Mouse (Mus musculus) heart, adult 2 months (tissue): ENCODE results near the gene Rpl19. TPM values are rescaled to one million over a fixed set of nuclear protein-coding genes. Genes with fewer than 3 reads are reported as not detected.

Experiments
- DNase-seq, 2 experiments: peaks; one replicate each; pipeline ENCODE4 v3.0.0; 2021
- H3K27ac ChIP-seq: fragments of 200-600 bp; 2 replicates; pipeline ENCODE4 v1.8.1; 2022
- H3K27me3 ChIP-seq: fragments of 200-500 bp; 2 replicates; pipeline ENCODE4 v1.6.1; 2012; ENCODE audit warnings: mild to moderate bottlenecking, low read length, inconsistent platforms, mixed read lengths; ENCODE audit not compliant: control insufficient read depth, insufficient read depth
- H3K36me3 ChIP-seq: fragments of 200-500 bp; 2 replicates; pipeline ENCODE4 v1.6.1; 2012; ENCODE audit warnings: low read length, inconsistent platforms; ENCODE audit not compliant: control insufficient read depth, insufficient read depth
- H3K4me1 ChIP-seq: fragments of 200-500 bp; 2 replicates; pipeline ENCODE4 v1.6.1; 2011; ENCODE audit warnings: low read length; ENCODE audit not compliant: control insufficient read depth, insufficient read depth
- H3K4me3 ChIP-seq: fragments of 200-600 bp; 2 replicates; pipeline ENCODE4 v1.8.1; 2022
- H3K79me2 ChIP-seq: fragments of 200-500 bp; replicated peaks from 2 replicates; pipeline ENCODE4 v1.6.1; 2012; ENCODE audit warnings: mild to moderate bottlenecking, inconsistent platforms, low read length, moderate library complexity, mixed read lengths; ENCODE audit not compliant: control insufficient read depth, insufficient read depth
- H3K9ac ChIP-seq: fragments of 200-500 bp; 2 replicates; pipeline ENCODE4 v1.6.1; 2012; ENCODE audit warnings: low read depth, mild to moderate bottlenecking, control low read depth, inconsistent platforms, low read length, mixed read lengths
- CTCF ChIP-seq: fragments of 200-600 bp; IDR thresholded peaks from 2 replicates; pipeline ENCODE4 v1.8.1; 2022; ENCODE audit warnings: antibody characterized with exemption, mild to moderate bottlenecking, moderate library complexity
- EP300 ChIP-seq: fragments of 200-500 bp; IDR thresholded peaks from 2 replicates; pipeline ENCODE4 v1.6.1; 2011; ENCODE audit warnings: low read depth, low read length, control low read depth; ENCODE audit not compliant: insufficient read depth
- POLR2A ChIP-seq: fragments of 200-500 bp; IDR thresholded peaks from 2 replicates; pipeline ENCODE4 v1.6.1; 2011; ENCODE audit warnings: mild to moderate bottlenecking, low read depth, low read length, control low read depth; ENCODE audit not compliant: insufficient read depth
- WGBS: fragments of 180-500 bp; shearing (Covaris S2); methylation state at CpG from one replicate; pipeline ENCODE4 v1.1.7; 2018; 5-methylcytosine and 5-hydroxymethylcytosine counted together
- intact Hi-C: fragments of 180-260 bp; cut with DNase I; formaldehyde crosslinking; loops from one replicate; pipeline ENCODE4 v1.15.1; 2025
- polyA plus RNA-seq: library from polyadenylated mRNA; depleted of rRNA; stranded (reverse); fragments of >200 nt; gene quantifications from 2 replicates; pipeline ENCODE4 v1.2.3, GENCODE M21; 2012
- total RNA-seq, 2 experiments: library from RNA; stranded (reverse); gene quantifications; 2 replicates each; pipeline ENCODE4 v1.2.3; 2021

The Rpl19 gene
- total and polyA plus RNA-seq, 3 experiments = 348 to 604 (median 505) TPM

DNA sequence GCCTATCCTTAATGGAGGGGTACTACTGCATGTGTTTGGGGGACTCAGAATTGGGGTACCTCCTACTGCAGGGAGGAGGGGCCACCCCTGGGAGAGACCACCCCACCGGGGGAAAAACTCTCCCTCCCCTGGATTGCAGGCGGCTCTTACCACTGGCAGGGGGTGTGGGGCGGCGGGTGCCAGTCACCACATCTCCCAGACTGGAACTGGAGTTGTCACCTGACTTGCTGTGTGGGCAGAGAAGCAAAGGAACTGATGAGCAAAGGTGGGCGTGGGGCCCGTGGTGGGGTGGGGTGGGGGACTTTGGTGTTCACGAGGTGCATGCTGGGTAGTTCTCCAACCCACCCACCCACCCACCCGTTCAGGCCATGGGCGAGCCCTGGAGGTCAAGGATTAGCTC lies 14.8 kb upstream of the Rpl19 start:
- Histone ChIP-seq H3K4me1 (no peaks in the 10 kb centered on the region), H3K27me3 (no peaks in the 10 kb centered on the region), H3K4me3 (no peak overlapping the region), H3K27ac (no peak overlapping the region), H3K36me3 (no peaks in the 10 kb centered on the region), H3K79me2 (no peaks in the 10 kb centered on the region), H3K9ac (no peak overlapping the region)
- TF ChIP-seq EP300 (no peak), POLR2A (no peak), CTCF (no peak)
- intact Hi-C loops = no loop called here
- 57% methylated on average over 9 of the region's 9 CpGs for WGBS
- DNase-seq = no peak

DNA sequence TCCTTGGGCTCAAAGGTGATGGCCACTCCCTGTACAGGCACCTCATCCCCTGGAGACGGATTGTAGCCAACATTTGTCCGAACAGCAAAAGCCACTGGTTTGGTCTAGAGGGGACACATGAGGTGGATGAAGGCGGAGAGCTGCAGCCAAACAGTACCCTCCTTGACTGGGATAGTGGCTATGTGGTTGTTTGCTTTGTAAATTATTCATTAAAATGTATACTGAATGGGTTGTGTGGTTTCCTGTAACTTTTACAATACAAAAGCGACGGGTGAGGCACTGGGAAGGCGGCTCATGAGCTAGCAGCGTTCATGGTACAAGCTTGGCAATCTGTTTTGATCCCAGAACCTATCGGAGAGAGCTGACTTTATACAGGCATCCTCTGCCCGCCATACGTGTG lies 13.7 kb upstream of the Rpl19 start:
- Histone ChIP-seq H3K27ac (no peak overlapping the region), H3K79me2 (no peaks in the 10 kb centered on the region), H3K36me3 (no peaks in the 10 kb centered on the region), H3K4me1 (no peaks in the 10 kb centered on the region), H3K9ac (no peak overlapping the region), H3K27me3 (no peaks in the 10 kb centered on the region), H3K4me3 (no peak overlapping the region)
- WGBS = 86% methylated on average over 10 of the region's 10 CpGs
- TF ChIP-seq CTCF (no peak), EP300 (no peak), POLR2A (no peak)
- no peak for DNase-seq
- intact Hi-C loops = no loop called here

DNA sequence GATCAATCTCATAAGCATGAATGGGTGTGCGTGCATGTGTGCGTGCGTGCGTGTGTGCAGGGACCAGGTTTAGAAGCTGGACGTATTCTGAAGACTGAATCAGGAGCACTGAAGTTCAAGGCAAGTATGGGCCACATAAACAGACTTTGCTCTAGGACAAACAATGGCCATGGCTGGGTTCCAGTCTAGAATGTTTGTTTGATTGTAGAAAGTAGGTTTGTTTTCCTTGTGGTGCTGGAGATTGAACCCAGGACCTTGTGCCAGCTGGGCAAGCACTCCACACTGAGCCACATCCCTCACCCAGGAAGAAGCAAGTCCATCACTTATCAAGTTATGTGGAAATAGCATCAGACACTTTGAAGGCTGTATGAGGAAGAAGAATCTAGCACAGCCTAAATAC lies 10.3 kb upstream of the Rpl19 start:
- TF ChIP-seq EP300 = no peak
- no peak for TF ChIP-seq CTCF
- no peak for TF ChIP-seq POLR2A
- H3K27ac ChIP-seq = no peak overlapping the region
- intact Hi-C loops = no loop called here
- H3K4me3 ChIP-seq = no peak overlapping the region
- no peaks in the 10 kb centered on the region for H3K36me3 ChIP-seq
- no peaks in the 10 kb centered on the region for H3K4me1 ChIP-seq
- DNase-seq = no peak
- 92% methylated on average over 5 of the region's 5 CpGs for WGBS
- no peak overlapping the region for H3K9ac ChIP-seq
- H3K79me2 ChIP-seq = no peaks in the 10 kb centered on the region
- H3K27me3 ChIP-seq = no peaks in the 10 kb centered on the region

DNA sequence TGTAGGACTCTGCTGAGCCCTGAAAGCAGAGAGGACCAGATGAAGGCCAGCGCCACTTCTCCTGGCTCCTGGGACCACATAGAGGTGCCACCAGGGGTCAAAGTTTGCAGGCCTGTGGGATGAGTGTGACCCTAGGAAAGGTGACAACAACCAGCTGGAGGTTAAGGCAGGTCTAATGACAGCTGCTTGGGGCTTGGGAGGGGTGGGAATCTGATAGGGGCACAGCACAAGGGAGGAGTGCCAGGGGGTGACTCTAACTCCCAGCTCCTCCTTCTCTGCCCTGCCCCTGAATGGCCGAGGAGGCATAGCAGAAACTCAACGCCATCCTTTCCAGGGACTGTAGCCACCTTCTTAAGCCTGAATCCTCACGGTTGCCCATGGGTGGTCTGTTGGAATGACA lies 9.7 kb upstream of the Rpl19 start:
- H3K9ac ChIP-seq = no peak overlapping the region
- TF ChIP-seq POLR2A = no peak
- H3K79me2 ChIP-seq = no peaks in the 10 kb centered on the region
- H3K4me3 ChIP-seq = no peak overlapping the region
- peaks cover 2% of the 10 kb centered on the region; the same call in 1 of the 2 replicates for H3K4me1 ChIP-seq
- H3K27me3 ChIP-seq = no peaks in the 10 kb centered on the region
- H3K36me3 ChIP-seq = no peaks in the 10 kb centered on the region
- no peak overlapping the region for H3K27ac ChIP-seq
- no peak for DNase-seq
- intact Hi-C loops = no loop called here
- 82% methylated on average over 4 of the region's 4 CpGs for WGBS

DNA sequence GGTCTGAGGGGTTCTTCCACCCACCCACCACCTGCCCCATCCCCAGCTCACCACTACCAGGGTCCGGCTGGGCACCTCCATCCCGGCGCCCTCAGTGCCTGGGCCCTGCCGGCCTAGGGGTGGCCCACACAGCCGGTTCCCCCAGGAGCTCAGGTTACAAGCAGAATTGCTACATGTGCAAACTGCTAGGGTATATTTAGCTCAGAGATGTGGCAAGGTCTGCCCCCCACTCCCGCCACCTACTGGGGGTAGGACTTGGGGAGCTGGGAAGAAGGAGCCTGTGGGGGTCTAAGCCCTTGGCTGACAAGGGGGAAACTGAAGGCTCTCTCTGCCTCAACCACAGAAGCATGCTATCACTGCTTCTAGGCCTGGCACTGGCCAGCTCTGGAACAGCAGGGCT lies 8.3 kb upstream of the Rpl19 start:
- no peak overlapping the region for H3K4me3 ChIP-seq
- no peak overlapping the region for H3K9ac ChIP-seq
- TF ChIP-seq CTCF = peak; percentile 32
- no peak for TF ChIP-seq EP300
- TF ChIP-seq POLR2A = no peak
- peaks cover 2% of the 10 kb centered on the region; the same call in 1 of the 2 replicates for H3K4me1 ChIP-seq
- no peaks in the 10 kb centered on the region for H3K27me3 ChIP-seq
- 76% methylated on average over 6 of the region's 6 CpGs for WGBS
- H3K79me2 ChIP-seq = no peaks in the 10 kb centered on the region
- no peak overlapping the region for H3K27ac ChIP-seq
- no peaks in the 10 kb centered on the region for H3K36me3 ChIP-seq
- no peak for DNase-seq
- intact Hi-C loops = no loop called here

DNA sequence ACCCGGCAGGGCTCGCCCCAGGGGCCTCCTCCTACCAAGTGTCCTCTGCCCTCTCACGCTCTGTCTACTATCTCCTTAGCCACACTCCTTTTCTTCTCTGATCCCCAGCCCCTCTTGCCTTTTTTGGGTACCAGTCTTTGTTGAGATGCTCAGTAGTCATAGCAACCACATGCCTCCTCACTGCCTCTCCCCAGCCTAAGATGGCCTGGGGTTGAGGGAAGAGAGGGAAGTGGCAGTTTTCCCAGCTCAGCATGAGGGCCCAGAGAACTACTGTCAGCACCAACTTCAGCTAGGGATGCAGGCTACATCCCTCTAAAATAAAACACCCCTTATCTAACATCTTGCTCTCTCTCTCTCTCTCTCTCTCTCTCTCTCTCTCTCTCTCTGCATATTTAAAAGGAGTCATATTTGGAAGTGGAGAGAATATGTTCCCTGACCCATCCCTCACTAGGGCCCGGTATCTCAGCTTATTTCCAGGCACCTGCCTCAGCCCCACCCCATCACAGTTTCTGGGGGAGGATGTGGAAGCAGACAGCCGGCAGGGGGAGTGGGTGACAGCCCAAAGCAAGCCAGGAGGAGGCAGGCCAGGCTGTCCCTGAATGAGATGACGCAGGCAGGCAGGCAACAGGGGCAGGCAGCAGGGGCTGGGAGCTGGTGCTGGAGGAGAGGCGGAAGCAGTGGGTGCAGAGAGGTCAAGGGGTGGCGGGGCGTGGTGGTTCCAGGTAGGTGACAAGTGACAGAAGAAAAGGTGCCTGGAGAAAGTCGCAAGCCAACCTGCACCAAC lies 7.5 kb upstream of the Rpl19 start:
- intact Hi-C loops = no loop called here

More for the DNA sequence above, 7.5 kb upstream of the Rpl19 start:
- no peak for TF ChIP-seq POLR2A
- peak; percentile 33 for TF ChIP-seq CTCF
- H3K9ac ChIP-seq = no peak overlapping the region
- H3K36me3 ChIP-seq = no peaks in the 10 kb centered on the region
- H3K79me2 ChIP-seq = no peaks in the 10 kb centered on the region
- H3K27me3 ChIP-seq = no peaks in the 10 kb centered on the region
- H3K27ac ChIP-seq = no peak overlapping the region
- peaks cover 2% of the 10 kb centered on the region; the same call in 1 of the 2 replicates for H3K4me1 ChIP-seq
- no peak for DNase-seq
- no peak overlapping the region for H3K4me3 ChIP-seq
- 61% methylated on average over 10 of the region's 10 CpGs for WGBS
